Mouse (Mus musculus): ENCODE data around the gene Vipr1.

- peak; percentile 56 for TF ChIP-seq CTCF (IDR thresholded peaks at IDR 0.05; ENCODE audit: low read depth)
- TF ChIP-seq EP300 (optimal IDR thresholded peaks at IDR 0.05), result no peak
These were observed 26.0 kb upstream of the Vipr1 start for GRCm38 (mm10) chr9:121616471-121616870.

All from stomach, postnatal 0 days (tissue).